Mouse (Mus musculus) heart, embryonic 10.5 days (tissue): ENCODE results near the gene Atad5. TPM values are rescaled to one million over a fixed set of nuclear protein-coding genes. Genes with fewer than 3 reads are reported as not detected.

Source experiments
- DNase-seq: peaks from one replicate; pipeline ENCODE4 v3.0.0-alpha.2; 2017; ENCODE audit warnings: low spot score
- H3K27ac ChIP-seq: fragments of 300-500 bp; sonication (generic); 2 replicates; pipeline ENCODE4 v1.5.1; 2016; ENCODE audit warnings: mild to moderate bottlenecking
- H3K27me3 ChIP-seq: fragments of 300-500 bp; sonication (generic); 2 replicates; pipeline ENCODE4 v1.6.1; 2016; ENCODE audit warnings: mild to moderate bottlenecking; ENCODE audit not compliant: poor library complexity, insufficient read depth, severe bottlenecking
- H3K36me3 ChIP-seq: fragments of 300-500 bp; sonication (generic); 2 replicates; pipeline ENCODE4 v1.6.1; 2016; ENCODE audit warnings: mild to moderate bottlenecking, moderate library complexity
- H3K4me1 ChIP-seq: fragments of 300-500 bp; sonication (generic); 2 replicates; pipeline ENCODE4 v1.6.1; 2016; ENCODE audit warnings: mild to moderate bottlenecking
- H3K4me3 ChIP-seq: fragments of 300-500 bp; sonication (generic); 2 replicates; pipeline ENCODE4 v1.5.1; 2016; ENCODE audit warnings: mild to moderate bottlenecking, moderate library complexity
- H3K9me3 ChIP-seq: fragments of 300-500 bp; sonication (generic); 2 replicates; pipeline ENCODE4 v1.6.1; 2016; ENCODE audit warnings: mild to moderate bottlenecking, moderate library complexity
- WGBS: fragments of 180-500 bp; shearing (Covaris S2); methylation state at CpG from one replicate; pipeline ENCODE4 v1.1.7; 2016; 5-methylcytosine and 5-hydroxymethylcytosine counted together
- polyA plus RNA-seq: library from polyadenylated mRNA; unstranded; fragments of >200 nt; fragmentation: Nextera tagmentation; extraction: Ambion mirVana; gene quantifications from 2 replicates; pipeline ENCODE4 v1.2.1, GENCODE M21; 2016

Gene Atad5
- polyA plus RNA-seq, 1 experiment from 2014 or later, result 11.0 TPM

DNA sequence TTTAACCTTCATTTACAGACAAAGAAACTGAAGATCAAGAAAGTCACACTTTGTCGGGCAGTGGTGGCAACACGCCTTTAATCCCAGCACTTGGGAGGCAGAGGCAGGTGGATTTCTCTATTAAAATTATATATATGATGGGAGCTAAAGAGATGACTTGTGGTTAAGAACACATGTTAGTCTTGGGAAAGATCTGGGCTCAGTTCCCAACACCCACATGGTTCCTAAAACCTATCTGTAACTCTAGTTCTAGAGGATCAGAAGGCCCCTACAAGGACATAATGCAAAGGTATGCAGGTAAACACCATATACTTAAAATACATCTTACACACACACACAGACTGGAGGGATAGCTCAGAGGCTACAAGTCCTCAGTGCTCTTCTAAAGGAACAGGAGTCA is 18.2 kb upstream of the Atad5 start:
- Histone ChIP-seq H3K4me3 (no peak overlapping the region), H3K36me3 (peaks cover 6% of the 10 kb centered on the region; the same call in 1 of the 2 replicates), H3K27me3 (no peaks in the 10 kb centered on the region), H3K4me1 (no peaks in the 10 kb centered on the region), H3K27ac (no peak overlapping the region), H3K9me3 (no peaks in the 10 kb centered on the region)
- no peak for DNase-seq
- 89% methylated on average over 2 of the region's 2 CpGs for WGBS

DNA sequence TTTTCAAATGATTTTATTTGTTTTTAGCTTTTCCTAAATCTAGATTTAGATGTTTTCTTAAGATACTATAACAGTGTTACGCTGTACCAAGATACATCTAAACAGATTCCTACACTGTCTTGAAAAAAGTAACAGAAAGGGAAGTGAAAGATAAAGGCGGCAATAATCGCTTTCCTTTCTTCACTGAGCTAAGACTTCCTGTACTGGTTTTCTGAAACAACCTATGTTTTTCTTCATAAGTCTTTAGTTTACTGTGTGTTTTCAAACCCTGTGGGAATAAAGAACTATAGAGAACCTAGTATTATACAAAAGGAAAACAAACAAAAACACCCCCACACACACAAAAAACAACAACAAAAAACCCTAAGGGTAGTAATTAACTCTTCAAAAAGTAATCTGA is 16.8 kb upstream of the Atad5 start:
- H3K36me3 ChIP-seq, result peaks cover 8% of the 10 kb centered on the region; the same call in 1 of the 2 replicates
- DNase-seq, result no peak
- H3K4me3 ChIP-seq, result no peak overlapping the region
- no peak overlapping the region for H3K27ac ChIP-seq
- H3K4me1 ChIP-seq, result no peaks in the 10 kb centered on the region
- no peaks in the 10 kb centered on the region for H3K9me3 ChIP-seq
- 68% methylated on average over 3 of the region's 3 CpGs for WGBS
- no peaks in the 10 kb centered on the region for H3K27me3 ChIP-seq

DNA sequence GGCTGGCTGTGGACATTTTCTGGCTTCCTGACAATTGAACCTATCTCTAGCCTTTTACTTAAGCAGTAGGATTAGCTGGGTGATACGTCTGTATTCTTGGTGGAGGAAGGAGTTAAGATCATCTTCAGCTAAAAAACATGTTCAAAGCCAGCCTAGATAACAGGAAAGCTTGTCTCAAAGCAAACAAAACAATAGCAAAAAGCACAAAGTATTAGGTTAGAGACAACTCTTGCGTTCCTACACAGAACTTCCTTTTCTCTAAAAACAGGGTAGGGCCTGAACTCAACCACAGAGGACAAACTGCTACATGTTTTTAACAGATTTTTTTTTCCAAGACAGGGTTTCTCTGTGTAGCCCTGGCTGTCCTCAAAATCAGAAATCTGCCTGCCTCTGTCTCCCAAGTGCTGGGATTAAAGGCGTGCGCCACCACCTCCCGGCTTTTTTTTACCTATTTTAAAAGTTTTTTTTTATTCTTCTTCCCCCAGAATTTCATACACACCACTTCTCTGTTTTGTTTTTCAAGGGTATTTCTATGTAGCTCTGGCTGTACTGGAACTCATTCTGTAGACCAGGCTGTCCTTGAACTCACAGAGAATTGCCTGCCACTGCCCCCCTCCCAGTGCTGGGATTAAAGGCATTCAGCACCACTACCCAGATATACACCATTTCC is 13.5 kb upstream of the Atad5 start:
- Histone ChIP-seq H3K9me3 (no peaks in the 10 kb centered on the region), H3K27me3 (no peaks in the 10 kb centered on the region), H3K27ac (no peak overlapping the region), H3K36me3 (peaks cover 14% of the 10 kb centered on the region; the same call in 1 of the 2 replicates), H3K4me1 (peaks cover 3% of the 10 kb centered on the region), H3K4me3 (no peak overlapping the region)
- no peak for DNase-seq
- 88% methylated on average over 5 of the region's 5 CpGs for WGBS

DNA sequence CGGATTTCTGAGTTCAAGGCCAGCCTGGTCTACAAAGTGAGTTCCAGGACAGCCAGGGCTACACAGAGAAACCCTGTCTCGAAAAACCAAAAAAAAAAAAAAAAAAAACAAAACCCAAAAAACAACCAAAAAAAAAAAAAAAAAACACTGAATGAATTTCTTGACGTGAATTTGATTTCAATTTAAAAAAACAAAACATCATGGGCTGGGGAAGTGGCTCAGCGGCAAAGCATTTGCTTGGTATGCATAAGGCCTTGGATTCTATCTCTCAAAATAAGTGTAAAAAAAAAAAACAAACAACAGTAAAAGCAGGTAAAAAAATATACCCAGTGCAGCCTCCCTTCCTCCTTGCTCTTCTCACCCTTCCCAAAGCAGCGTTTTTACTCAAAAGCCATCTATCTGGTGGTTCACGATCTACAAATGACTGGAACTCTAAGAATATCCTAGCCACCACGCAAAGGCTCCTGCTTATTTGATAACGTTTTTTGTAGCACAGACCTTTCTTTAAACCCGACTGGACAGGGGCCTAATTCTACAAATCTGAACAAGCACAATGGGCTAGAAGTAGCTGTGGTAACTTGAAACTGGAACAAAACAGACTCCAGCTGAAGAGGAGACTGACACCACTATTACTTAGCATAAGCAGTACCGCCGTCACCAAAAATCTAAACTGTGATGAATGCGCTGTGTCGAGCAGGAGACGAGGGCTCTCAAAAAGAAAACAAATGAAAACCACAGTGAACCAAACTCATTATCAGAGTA is 11.2 kb upstream of the Atad5 start:
- Histone ChIP-seq H3K27ac (no peak overlapping the region), H3K9me3 (no peaks in the 10 kb centered on the region), H3K4me3 (no peak overlapping the region), H3K4me1 (peaks cover 15% of the 10 kb centered on the region), H3K27me3 (no peaks in the 10 kb centered on the region), H3K36me3 (peaks cover 13% of the 10 kb centered on the region; the same call in 1 of the 2 replicates)
- 72% methylated on average over 14 of the region's 14 CpGs for WGBS
- DNase-seq, result no peak

DNA sequence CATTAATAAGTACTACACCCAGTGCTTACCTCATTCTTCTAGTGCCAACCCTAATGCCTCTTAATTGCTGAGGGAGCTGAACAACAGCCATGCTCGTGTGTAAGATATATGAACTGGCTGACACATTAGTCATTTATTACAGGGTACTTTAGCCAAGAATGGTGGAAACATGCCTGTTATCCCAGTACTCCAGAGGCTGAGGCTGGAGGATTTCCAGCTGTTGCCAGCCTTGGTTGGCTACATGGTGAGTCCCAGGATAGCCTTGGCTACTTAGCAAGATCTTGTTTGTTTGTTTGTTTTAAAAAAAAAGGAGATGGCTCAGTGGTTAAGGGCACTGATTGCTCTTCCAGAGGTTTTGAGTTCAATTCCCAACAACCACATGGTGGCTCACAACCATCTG is 10.4 kb upstream of the Atad5 start:
- Histone ChIP-seq H3K4me3 (no peak overlapping the region), H3K4me1 (peaks cover 15% of the 10 kb centered on the region), H3K27me3 (no peaks in the 10 kb centered on the region), H3K27ac (no peak overlapping the region), H3K9me3 (no peaks in the 10 kb centered on the region), H3K36me3 (peaks cover 12% of the 10 kb centered on the region; the same call in 1 of the 2 replicates)
- WGBS, result 42% methylated on average over 1 of the region's 1 CpGs
- no peak for DNase-seq

DNA sequence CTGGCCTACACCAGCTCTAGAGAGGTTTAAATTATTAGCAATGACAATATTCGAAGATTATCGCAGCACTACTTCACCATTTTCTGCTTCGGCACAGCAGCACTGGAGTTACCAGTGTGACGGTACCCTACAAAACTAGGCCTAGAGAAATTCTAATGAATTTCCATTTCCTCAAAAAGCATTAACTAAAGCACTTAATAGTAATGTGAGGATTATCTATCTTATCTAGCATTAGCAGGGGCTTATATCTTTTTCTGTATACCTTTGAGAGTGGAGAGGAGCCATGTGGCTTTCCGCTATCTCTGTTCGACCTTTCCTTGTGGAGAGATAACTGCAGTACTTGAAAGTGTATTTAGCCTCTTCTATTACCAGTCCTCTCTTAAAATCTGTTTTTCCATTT is 9.4 kb upstream of the Atad5 start:
- no peak for DNase-seq
- Histone ChIP-seq H3K4me3 (peak overlapping the region; percentile 90), H3K4me1 (peaks cover 15% of the 10 kb centered on the region), H3K27me3 (no peaks in the 10 kb centered on the region), H3K27ac (peak overlapping the region; percentile 98), H3K9me3 (no peaks in the 10 kb centered on the region), H3K36me3 (0 out of 2 replicates have a peak, but pooled peaks cover 10% of the 10 kb centered on the region)
- 33% methylated on average over 6 of the region's 6 CpGs for WGBS

DNA sequence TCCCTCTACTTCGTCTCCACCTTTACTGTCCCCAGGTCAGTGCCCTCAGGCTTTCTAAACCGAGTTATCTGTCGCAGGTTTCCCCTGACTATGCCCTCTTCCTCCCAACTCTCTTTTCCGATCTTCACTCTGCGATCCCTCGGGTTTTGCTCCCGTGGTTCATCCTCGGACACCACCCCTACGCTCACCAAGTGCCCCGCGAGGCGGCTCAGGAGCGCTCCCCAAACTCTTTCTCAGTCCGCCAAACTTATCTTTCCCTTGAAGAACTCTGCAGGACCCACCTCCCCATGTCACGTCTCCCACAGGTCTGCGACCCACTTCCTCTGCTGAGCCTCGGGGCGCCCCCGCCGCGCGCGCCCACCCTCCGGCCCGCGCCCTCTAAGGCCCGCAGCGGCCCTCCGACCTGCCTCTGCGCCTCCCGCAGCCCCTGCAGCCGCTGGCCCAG is 8.8 kb upstream of the Atad5 start:
- Histone ChIP-seq H3K9me3 (no peaks in the 10 kb centered on the region), H3K4me1 (peaks cover 18% of the 10 kb centered on the region), H3K4me3 (peak overlapping the region; percentile 90), H3K27ac (peak overlapping the region; percentile 98), H3K36me3 (0 out of 2 replicates have a peak, but pooled peaks cover 10% of the 10 kb centered on the region), H3K27me3 (no peaks in the 10 kb centered on the region)
- peak; percentile 79 for DNase-seq
- WGBS, result 1% methylated on average over 32 of the region's 32 CpGs

DNA sequence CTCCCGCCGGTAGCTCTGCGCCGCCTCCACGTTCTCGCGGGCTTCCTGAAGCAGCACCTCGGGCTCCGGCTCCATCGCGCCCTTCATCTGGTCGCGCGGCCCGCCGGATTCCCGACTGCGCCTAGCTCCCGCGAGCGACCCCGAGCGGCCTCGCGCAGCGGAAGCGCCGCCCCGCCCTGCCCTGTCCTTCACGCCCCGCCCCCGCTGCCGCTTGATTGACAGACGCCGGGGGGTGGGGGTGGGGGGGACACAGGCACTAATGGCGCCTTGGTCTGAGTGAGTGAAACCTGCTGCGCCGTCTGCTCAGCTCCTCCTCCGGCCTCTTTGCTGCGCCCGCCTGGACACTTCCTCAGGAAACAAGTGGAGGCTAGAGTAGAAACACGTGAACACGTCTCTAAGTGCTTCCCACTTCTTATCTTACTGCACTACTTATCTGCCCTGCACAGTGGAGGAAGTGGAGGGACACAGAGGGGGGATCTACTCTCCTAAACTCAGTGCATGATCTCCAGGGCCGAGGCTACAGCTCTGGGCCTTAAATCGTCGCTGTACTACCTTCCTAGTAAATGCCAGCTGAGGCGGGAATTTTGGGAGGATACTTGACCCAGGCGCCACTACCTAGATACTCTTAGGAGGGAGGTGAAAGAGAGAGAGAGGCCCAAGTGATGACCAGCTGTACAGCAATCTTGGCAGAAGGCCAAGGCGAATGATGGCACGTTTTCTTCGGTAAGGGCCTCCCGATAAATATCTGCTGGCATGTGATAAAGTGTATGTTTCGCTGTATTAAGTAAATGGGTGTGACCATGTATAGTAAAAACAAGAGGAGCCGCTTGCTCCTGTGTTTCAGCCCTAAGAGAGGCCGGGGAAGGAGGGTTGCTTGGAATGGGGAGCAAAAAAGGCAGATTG is 8.1 kb upstream of the Atad5 start, which contains the start of gene Crlf3:
Gene Crlf3 (minus strand): TSS at position 166 of the 903 bp plus-strand sequence.
- Histone ChIP-seq H3K4me3 (peak within 1 kb of the TSS; percentile 90), H3K36me3 (0 out of 2 replicates have a peak, but pooled peaks cover 10% of the 10 kb centered on the region), H3K9me3 (no peaks in the 10 kb centered on the region), H3K27ac (peak within 1 kb of the TSS; percentile 98), H3K4me1 (peaks cover 23% of the 10 kb centered on the region), H3K27me3 (no peaks in the 10 kb centered on the region)
- WGBS, result 5% methylated on average over 55 of the region's 55 CpGs
- peak; percentile 98 for DNase-seq

DNA sequence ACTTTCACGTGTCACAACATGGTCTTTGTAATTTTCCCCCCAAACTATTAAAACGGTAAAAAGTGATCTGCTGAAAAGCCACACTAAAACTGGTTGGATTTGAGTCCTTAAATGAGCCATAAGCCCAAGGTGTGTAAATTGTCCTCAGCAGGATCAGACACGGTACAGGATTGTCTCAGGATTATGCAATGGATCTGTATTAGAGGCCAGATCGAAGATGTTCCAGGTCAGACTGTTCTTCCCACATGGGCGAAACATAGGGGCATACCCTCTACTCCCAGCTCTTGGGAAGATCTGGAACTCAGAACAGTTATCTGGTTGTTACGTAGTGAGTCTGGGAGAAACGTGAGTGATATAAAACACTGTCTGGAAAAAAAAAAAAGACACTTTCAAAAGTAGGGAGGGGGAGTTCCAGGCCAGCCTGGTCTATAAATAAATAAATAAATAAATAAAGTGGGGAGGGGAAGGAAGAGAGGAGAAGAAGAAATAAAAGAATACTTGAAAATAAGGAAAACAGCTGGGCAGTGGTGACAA is 7.3 kb upstream of the Atad5 start:
- Histone ChIP-seq H3K36me3 (0 out of 2 replicates have a peak, but pooled peaks cover 8% of the 10 kb centered on the region), H3K27me3 (no peaks in the 10 kb centered on the region), H3K4me1 (peaks cover 23% of the 10 kb centered on the region), H3K9me3 (no peaks in the 10 kb centered on the region), H3K27ac (peak overlapping the region; percentile 98), H3K4me3 (peak overlapping the region; percentile 90; the same call in 1 of the 2 replicates)
- DNase-seq, result no peak
- 66% methylated on average over 7 of the region's 7 CpGs for WGBS

DNA sequence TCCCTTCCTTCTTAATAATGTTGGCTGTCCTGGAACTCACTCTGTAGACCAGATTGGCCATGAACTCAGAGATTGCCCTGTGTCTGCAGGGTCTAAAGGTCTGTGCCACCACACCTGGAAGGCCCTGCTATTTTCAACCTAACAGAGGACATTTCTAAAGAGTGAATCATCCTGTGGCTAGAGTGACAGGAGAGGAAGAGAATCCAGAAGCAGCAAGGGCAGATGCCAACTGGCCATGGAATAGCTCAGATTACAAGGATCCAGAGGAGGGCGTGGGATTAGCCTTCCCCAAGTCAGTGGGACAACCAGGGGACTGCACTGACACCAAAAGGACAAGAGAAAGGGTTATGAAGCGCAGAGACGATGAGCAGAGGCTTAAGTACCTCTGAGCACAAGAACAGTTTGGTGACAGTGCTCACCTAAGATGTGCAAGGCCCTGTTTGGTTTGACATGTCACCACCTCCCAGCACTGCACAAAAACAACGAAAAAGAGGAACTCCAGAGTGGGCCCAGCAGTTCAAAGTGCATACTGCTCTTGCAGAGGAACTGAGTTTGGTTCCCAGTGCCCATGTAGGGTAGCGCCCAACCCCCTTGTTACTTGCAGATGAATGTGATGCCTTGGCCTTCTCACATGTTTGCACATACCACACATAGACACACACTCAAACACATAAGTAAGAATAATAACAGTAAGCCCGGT is 3.7 kb upstream of the Atad5 start:
- Histone ChIP-seq H3K4me1 (peaks cover 22% of the 10 kb centered on the region), H3K9me3 (no peaks in the 10 kb centered on the region), H3K4me3 (no peak overlapping the region), H3K27ac (no peak overlapping the region), H3K27me3 (no peaks in the 10 kb centered on the region), H3K36me3 (no peaks in the 10 kb centered on the region)
- 63% methylated on average over 6 of the region's 6 CpGs for WGBS
- no peak for DNase-seq

DNA sequence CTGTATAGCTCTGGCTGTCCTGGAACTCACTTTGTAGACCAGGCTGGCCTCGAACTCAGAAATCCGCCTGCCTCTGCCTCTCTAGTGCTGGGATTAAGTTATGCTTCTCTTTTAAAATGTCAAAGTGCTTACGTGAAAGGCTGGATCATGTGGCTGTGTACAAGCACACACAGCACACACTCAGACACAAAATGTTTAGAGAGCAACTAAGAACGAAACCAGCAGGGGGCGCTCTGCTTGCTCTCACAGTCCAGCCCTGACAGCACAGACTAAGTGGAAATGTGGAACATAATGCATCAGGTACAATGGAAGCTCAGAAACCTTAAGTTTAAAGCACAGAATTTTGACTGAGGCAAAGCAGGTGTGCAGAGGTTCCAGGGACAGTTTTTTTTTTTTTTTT is 2.4 kb upstream of the Atad5 start:
- Histone ChIP-seq H3K4me3 (no peak overlapping the region), H3K27me3 (no peaks in the 10 kb centered on the region), H3K9me3 (no peaks in the 10 kb centered on the region), H3K36me3 (no peaks in the 10 kb centered on the region), H3K27ac (no peak overlapping the region), H3K4me1 (peaks cover 9% of the 10 kb centered on the region; the same call in 1 of the 2 replicates)
- 15% methylated on average over 5 of the region's 5 CpGs for WGBS
- peak; percentile 91 for DNase-seq

DNA sequence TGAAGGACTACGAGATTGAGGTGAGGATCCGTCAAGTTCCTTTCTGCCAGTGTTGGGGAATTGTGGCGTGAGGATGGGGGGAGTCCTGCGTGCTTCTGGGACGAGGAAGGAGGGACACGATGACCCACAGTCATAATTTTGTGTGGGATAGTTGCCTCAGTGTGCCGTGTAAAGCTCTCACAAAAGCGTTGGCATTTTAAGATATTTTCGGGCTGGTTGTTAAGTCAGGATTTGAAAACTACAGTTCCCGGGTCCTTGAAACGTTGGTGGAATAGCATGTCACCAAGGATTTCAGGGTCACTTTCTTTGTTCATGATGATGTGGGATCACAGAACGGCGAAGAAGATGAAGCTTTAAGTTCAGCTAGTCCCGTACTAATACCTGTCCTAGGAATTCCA is 616 bp downstream of the Atad5 start:
- H3K4me1 ChIP-seq, result peaks cover 11% of the 10 kb centered on the region; the same call in 1 of the 2 replicates
- H3K27ac ChIP-seq, result peak overlapping the region; percentile 95
- DNase-seq, result no peak
- peak overlapping the region; percentile 100 for H3K4me3 ChIP-seq
- H3K27me3 ChIP-seq, result no peaks in the 10 kb centered on the region
- H3K9me3 ChIP-seq, result no peaks in the 10 kb centered on the region
- H3K36me3 ChIP-seq, result peaks cover 8% of the 10 kb centered on the region; the same call in 1 of the 2 replicates
- under 1% methylated on average over 14 of the region's 14 CpGs for WGBS
